Mouse (Mus musculus): ENCODE results near the gene Fosl2.
A peak's percentile ranks its signal among the peaks of the same experiment; 100 is the strongest.

Fosl2 gene

GRCm38 (mm10) chr5:32182885-32183629, 47.5 kb downstream of the Fosl2 start:
- no peak for DNase-seq

GRCm38 (mm10) chr5:32187717-32188116, 52.1 kb downstream of the Fosl2 start:
- DNase-seq: no peak

GRCm38 (mm10) chr5:32191259-32191658, 55.7 kb downstream of the Fosl2 start:
- no peak for DNase-seq

GRCm38 (mm10) chr5:32192016-32192845, 56.6 kb downstream of the Fosl2 start:
- DNase-seq: no peak

- no peak for DNase-seq
Observed at GRCm38 (mm10) chr5:32194236-32194635, 58.6 kb downstream of the Fosl2 start.

- no peak for DNase-seq
Observed at GRCm38 (mm10) chr5:32195857-32196609, 60.4 kb downstream of the Fosl2 start.

GRCm38 (mm10) chr5:32197698-32198097, 62.1 kb downstream of the Fosl2 start:
- DNase-seq: peak; percentile 88

- DNase-seq: no peak
Observed at GRCm38 (mm10) chr5:32199136-32199535, 63.5 kb downstream of the Fosl2 start.

- no peak for DNase-seq
Observed at GRCm38 (mm10) chr5:32199594-32199993, 64.0 kb downstream of the Fosl2 start.

- peak; percentile 22 for DNase-seq
Observed at GRCm38 (mm10) chr5:32204653-32205052, 69.1 kb downstream of the Fosl2 start.

- DNase-seq: no peak
Observed at GRCm38 (mm10) chr5:32206726-32207125, 71.1 kb downstream of the Fosl2 start.
